Mouse (Mus musculus): ENCODE results near the gene Traf2.

Gene Traf2

GRCm38 (mm10) chr2:25546811-25547491, at the start of gene Traf2:
TSS of gene Traf2 (minus strand) at chr2:25546940.
- DNase-seq (ENCODE audit: low spot score in 2 of 2) = peak; percentile 99

GRCm38 (mm10) chr2:25591863-25592262, 45.1 kb upstream of the Traf2 start:
- DNase-seq (ENCODE audit: low spot score in 2 of 2) = no peak

GRCm38 (mm10) chr2:25588227-25588907, 41.6 kb upstream of the Traf2 start:
- DNase-seq (ENCODE audit: low spot score in 2 of 2) = peak in 1 of 2 experiments; percentile 10

- DNase-seq (ENCODE audit: low spot score in 2 of 2) = peak in 1 of 2 experiments; percentile 8
Observed at GRCm38 (mm10) chr2:25587290-25587689, 40.5 kb upstream of the Traf2 start.

GRCm38 (mm10) chr2:25585601-25586000, 38.9 kb upstream of the Traf2 start:
- peak in 1 of 2 experiments; percentile 16 for DNase-seq (ENCODE audit: low spot score in 2 of 2)

GRCm38 (mm10) chr2:25584856-25585255, 38.1 kb upstream of the Traf2 start:
- peak in 1 of 2 experiments; percentile 20 for DNase-seq (ENCODE audit: low spot score in 2 of 2)

- peak in 1 of 2 experiments; percentile 8 for DNase-seq (ENCODE audit: low spot score in 2 of 2)
Observed at GRCm38 (mm10) chr2:25584152-25584551, 37.4 kb upstream of the Traf2 start.

- peak in 1 of 2 experiments; percentile 18 for DNase-seq (ENCODE audit: low spot score in 2 of 2)
Observed at GRCm38 (mm10) chr2:25583571-25583970, 36.8 kb upstream of the Traf2 start.

- peak in 1 of 2 experiments; percentile 29 for DNase-seq (ENCODE audit: low spot score in 2 of 2)
Observed at GRCm38 (mm10) chr2:25583120-25583481, 36.4 kb upstream of the Traf2 start.

GRCm38 (mm10) chr2:25582466-25583119, 35.9 kb upstream of the Traf2 start:
- peak; percentile 83 to 88 for DNase-seq (ENCODE audit: low spot score in 2 of 2)

- peak in 1 of 2 experiments; percentile 44 for DNase-seq (ENCODE audit: low spot score in 2 of 2)
Observed at GRCm38 (mm10) chr2:25581901-25582301, 35.2 kb upstream of the Traf2 start.

GRCm38 (mm10) chr2:25581294-25581864, 34.6 kb upstream of the Traf2 start, which contains the start of gene Ajm1:
TSS of gene Ajm1 (minus strand) at chr2:25581757.
- peak in 1 of 2 experiments; percentile 79 for DNase-seq (ENCODE audit: low spot score in 2 of 2)

GRCm38 (mm10) chr2:25580621-25581101, 33.9 kb upstream of the Traf2 start:
- peak in 1 of 2 experiments; percentile 24 for DNase-seq (ENCODE audit: low spot score in 2 of 2)

GRCm38 (mm10) chr2:25579737-25580460, 33.2 kb upstream of the Traf2 start:
- peak in 1 of 2 experiments; percentile 46 for DNase-seq (ENCODE audit: low spot score in 2 of 2)

- peak in 1 of 2 experiments; percentile 39 for DNase-seq (ENCODE audit: low spot score in 2 of 2)
Observed at GRCm38 (mm10) chr2:25578796-25579736, 32.3 kb upstream of the Traf2 start.

GRCm38 (mm10) chr2:25577951-25578795, 31.4 kb upstream of the Traf2 start:
- peak in 1 of 2 experiments; percentile 31 for DNase-seq (ENCODE audit: low spot score in 2 of 2)

- peak in 1 of 2 experiments; percentile 22 for DNase-seq (ENCODE audit: low spot score in 2 of 2)
Observed at GRCm38 (mm10) chr2:25576965-25577891, 30.5 kb upstream of the Traf2 start.

All from frontal cortex, postnatal 10 days (tissue).